Mouse (Mus musculus): ENCODE results near the gene 1700001J03Rik.

DNA sequence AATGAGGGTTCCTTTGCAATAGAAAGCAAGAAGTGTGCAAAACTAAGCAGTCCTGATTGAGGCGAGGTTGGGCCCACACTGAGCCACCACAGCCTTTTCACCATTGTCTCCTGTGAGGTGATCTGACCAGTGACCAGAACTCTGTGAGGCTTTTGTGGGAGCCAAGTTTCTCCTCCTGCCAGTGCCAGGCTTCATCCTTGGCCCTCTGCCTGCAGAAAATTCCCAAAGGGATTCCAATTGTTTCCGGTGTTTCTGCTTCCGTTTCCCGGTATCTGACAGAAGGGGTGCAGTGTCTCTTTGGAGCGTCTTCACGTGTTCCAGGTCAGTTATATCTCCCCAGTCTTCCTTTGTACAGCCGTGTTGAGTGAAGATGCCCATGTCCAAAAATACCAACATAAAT, 3.6 kb upstream of the 1700001J03Rik start:
- TF ChIP-seq CTCF (IDR thresholded peaks at IDR 0.05) (no peak), EP300 (IDR thresholded peaks at IDR 0.05) (no peak)

All from lung, postnatal 0 days (tissue).